Mouse (Mus musculus): ENCODE measurements around the gene Tbc1d13.

GRCm38 (mm10) chr2:30144436-30144835, 10.9 kb downstream of the Tbc1d13 start:
- no peak for TF ChIP-seq CTCF (conservative IDR thresholded peaks at IDR 0.05; ENCODE audit: low read length)
- no peak for TF ChIP-seq POU5F1 (IDR thresholded peaks at IDR 0.05; ENCODE audit: borderline replicate concordance, low read length)
